Mouse (Mus musculus): Measurements from ENCODE around the gene Cyp11a1.

The Cyp11a1 gene

DNA sequence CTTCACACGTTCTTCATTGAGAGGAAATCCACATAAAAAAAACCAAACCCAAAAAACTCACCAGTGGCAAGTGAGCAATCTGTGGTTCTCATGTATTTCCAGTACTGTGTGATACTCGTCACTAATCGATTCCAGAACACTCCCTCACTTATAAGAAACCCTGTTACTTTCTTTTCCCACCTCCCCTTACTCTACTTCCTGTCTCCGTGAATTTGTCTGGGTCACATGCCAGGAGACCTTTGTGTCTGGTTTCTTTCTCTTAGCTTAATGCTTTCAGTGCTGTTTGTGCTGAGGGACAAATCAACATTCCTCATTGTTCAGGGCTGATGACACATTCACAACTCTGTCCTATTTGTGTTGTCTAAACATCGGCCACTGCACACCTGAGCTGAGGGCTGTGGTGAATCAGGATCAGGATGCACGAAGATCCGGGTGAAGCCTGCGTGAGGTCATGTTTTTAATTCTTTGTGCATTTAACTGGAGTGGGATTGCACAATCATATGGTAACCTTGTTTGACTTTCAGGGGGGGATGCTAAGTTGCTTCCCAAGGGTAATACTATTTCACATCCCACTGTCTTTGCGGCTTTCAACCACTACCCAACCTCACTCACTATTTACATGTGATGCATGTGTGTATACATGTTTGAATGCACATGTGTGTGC is 33.3 kb upstream of the Cyp11a1 start:
- peak; percentile 50 for DNase-seq (ENCODE audit: low read depth, low spot score)

DNA sequence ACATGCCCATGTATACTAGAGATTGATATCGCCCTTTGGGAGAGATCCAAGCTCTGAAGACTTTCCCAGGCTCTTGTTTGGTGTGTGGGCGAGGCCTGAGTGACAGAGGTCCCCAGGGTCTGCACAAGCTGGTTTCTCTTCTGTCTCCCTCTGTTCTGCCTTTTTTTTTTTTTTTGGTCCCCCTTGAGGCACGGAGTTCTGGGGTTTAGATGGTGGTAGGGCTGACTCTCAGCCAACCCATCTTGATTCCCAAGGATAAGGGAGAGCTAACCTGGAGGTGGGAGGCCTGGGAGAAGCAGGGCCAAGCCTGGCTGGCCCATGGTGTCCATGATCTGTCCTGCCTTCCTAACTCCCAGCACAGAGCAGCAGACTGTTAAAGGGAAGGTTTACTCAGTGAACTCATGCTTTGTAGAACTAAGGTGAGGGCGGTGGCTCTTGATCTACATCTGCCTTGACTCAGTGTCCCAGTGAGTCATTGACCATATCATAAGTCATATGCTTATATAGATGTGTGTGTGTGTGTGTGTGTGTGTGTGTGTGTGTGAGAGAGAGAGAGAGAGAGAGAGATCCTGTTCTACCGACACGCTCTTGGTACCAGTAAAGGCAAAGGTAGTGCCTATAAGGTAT is 32.7 kb upstream of the Cyp11a1 start:
- DNase-seq (ENCODE audit: low read depth, low spot score) = no peak

- DNase-seq (ENCODE audit: low read depth, low spot score) = no peak
These were observed 32.0 kb upstream of the Cyp11a1 start for GRCm38 (mm10) chr9:57974221-57974620.

GRCm38 (mm10) chr9:57975200-57975821 is 30.9 kb upstream of the Cyp11a1 start:
- DNase-seq (ENCODE audit: low read depth, low spot score) = no peak

DNA sequence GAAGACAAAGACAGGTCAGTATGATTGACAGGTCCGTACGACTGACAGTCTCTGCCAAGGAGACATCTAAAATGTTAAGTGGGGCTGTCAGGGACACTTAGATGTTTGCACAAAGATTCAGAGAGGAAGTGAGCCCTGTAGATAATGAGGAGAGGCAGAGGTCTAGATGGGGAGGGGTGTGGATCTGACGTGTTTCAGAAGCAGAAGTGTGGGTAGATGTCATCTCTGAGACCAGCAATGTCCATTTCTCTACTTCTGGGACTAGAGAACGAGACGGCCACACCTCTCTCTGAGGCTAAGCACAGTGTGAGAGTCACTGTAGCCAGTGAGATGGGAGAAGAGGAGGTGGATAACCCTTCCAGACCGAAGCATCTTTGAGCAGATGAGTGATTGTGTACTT is 28.2 kb upstream of the Cyp11a1 start:
- DNase-seq (ENCODE audit: low read depth, low spot score) = no peak

DNA sequence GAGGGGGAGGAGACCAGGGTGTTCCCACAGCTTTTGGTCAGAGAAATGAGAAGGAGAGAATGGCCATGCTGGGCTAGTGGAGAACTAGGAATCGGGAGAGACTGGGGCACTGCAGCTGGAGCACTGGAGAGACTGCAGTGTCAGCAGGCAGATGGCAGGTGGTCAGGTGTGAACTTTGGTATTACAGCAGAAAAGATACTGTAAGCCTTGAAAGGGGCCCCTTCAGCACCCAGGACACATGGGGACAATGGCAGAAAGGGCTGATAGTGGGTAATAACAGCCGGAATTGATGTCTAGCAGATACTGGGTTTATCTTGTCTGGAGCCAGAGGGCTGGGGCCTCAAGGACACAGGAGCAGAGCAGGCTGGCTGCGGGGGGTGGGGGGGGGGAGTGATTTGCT is 27.4 kb upstream of the Cyp11a1 start:
- no peak for DNase-seq (ENCODE audit: low read depth, low spot score)

DNA sequence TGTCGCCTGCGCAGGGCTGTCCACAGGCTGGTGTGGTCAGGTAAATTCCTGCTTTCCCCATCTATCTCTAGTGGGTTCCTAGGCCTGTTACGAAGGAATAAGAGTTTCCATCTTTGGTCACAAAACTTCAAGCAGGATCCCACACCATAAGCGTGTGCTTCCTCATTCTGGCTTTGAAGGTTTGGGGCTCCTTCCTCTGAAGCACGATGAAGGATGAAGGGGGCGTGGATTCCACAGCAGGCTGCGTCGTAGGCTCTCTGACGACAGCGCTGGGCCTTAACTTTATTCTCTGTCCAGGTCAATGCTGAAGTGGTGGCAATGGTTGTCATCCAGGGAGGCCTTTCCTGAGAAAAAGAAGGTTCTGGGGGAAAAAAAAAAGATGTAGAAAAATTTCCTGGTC is 25.6 kb upstream of the Cyp11a1 start:
- DNase-seq (ENCODE audit: low read depth, low spot score) = no peak

- no peak for DNase-seq (ENCODE audit: low read depth, low spot score)
These were observed 20.9 kb upstream of the Cyp11a1 start for GRCm38 (mm10) chr9:57985304-57985703.

DNA sequence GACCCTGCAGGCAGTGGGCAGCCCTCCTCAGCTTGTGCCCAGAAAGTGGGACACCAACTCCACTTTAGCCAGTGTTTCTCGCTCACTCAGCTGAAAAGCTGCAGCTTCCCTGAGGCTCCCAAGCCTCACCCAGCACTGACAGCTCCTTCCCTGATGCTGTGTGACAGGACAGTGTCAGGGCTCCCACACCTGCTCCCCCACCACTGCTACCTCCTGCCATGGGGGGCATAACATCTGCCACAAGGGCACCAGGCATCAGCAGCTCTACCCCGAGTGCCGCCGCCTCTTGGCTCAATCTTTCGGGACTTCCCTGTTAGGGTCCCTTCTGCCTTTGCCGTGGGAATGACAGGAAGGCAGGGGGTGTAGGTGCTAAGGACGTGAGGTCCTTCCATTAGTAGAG is 19.9 kb upstream of the Cyp11a1 start:
- DNase-seq (ENCODE audit: low read depth, low spot score) = no peak

- DNase-seq (ENCODE audit: low read depth, low spot score) = no peak
These were observed 18.1 kb upstream of the Cyp11a1 start for GRCm38 (mm10) chr9:57988098-57988497.

GRCm38 (mm10) chr9:57989309-57989708 is 16.9 kb upstream of the Cyp11a1 start:
- DNase-seq (ENCODE audit: low read depth, low spot score) = no peak

DNA sequence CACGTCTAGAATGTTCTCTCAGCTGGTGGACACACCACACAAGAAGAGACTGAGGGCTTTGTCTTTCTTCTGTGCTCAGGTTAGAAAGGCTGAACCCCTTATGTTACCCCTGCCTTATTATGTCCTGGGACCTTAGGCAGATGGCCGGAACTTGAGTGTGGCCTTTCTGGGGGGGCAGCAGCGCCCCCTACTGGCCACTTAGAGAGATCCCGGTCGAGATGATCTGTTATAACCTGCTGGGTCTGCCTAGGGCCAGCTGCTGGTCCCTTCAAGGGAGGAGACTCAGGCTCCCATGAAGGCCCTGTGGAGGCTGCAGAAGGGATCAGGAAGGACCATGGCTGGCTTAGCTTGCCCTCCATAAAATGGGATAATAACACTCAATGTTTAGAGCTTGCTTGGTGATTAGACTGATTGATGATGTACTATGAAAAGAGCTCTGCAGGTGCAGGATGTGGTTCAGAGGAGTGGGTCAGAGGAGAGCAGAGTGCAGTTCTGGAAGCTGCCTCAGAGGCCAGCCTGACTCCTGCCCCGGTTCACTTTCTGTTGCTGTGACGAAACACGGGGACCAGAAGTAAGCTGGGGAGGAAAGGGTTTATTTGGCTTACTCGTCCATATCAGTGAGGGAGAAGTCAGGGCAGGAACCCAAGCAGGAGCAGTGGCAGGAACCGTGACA is 15.6 kb upstream of the Cyp11a1 start:
- peak; percentile 71 for DNase-seq (ENCODE audit: low read depth, low spot score)

GRCm38 (mm10) chr9:57992060-57992459 is 14.2 kb upstream of the Cyp11a1 start:
- DNase-seq (ENCODE audit: low read depth, low spot score) = no peak

DNA sequence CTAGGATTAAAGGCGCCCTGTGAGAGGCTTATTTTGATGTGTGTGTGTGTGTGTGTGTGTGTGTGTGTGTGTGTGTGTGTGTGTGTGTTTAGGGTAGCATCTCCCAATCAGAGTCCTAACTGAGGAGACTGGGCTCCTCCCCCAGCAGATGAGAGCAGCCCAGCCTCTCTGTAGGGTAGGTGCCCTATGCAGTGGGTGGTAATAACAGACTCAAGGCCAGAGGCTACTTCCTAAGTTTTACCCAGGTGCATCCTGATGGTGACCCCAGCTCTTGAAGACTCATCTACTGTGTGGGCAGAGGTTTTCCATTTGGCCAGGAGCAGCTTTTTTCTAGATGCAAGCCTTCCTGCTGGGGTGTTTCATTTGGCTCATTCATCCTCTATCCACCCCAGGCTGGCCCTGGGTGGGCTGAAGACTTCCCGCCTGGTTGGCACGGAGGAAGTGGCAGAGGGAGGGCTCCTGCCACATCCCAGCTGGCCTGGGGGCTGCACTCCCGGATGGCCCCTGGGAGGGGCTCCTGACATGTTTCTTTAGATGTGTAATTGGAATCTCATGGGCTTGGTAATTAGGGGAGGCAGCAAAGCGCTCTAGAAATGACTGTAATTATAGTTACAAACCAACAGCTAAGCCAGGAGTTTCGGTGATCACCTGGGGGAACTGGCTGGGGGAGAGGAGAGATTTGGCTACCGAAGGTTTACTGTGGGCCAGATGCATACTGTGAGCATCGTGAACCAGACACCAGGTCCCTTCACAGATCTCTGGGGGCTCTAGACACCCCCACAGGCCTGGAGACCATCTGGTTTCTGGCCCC is 13.2 kb upstream of the Cyp11a1 start:
- DNase-seq (ENCODE audit: low read depth, low spot score) = no peak

DNA sequence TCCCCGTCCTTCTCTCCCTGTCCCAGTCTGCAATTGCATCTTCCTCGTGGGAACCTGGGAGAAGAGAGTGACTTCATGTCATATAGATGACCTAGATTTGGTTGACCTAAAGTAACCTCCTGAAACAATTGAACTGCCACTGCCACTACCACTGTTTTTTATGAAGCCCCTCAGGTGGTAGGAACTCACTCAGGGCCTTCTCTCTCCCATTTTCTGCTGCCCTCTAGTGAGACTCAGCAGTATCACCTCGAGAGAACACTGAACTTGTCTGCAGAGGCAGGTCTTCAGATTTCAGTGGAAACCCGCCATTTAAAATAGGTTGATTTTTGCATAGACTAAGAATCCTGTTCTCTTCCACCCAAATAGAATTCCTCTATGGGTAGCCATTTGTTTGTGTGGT is 10.9 kb upstream of the Cyp11a1 start:
- peak; percentile 66 for DNase-seq (ENCODE audit: low read depth, low spot score)

- peak; percentile 54 for DNase-seq (ENCODE audit: low read depth, low spot score)
These were observed 8.6 kb upstream of the Cyp11a1 start for GRCm38 (mm10) chr9:57997511-57998031.

DNA sequence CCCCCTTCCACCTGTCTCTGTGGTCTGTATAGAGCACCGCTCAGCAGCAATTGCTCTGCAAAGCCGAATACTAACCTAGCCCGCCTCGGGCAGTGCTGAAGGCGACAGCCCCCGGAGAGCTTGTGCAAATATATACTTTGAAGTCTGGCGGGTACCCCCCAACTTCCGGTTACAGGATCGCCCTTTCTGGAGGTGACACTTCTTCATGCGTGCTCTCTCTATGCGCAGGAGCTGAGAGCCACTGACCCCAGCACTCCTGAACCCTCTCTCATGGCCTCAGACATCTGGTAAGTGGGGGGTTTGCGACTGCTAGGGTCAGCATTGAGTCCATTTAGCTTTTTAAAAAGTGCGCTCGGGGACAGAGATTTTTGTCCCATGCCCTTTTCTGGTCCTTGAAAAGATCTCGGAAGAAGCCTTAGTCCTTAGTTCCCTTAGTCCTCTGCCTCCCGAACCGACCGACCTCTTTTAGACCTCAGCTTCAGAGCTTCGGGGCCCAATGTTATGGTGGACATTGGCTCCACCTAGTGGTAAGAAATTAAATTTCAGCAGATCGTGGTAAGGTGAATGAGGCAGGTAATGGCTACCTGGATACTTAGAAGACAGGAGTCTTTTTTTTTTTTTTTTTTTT is 8.1 kb upstream of the Cyp11a1 start:
- DNase-seq (ENCODE audit: low read depth, low spot score) = peak; percentile 89

DNA sequence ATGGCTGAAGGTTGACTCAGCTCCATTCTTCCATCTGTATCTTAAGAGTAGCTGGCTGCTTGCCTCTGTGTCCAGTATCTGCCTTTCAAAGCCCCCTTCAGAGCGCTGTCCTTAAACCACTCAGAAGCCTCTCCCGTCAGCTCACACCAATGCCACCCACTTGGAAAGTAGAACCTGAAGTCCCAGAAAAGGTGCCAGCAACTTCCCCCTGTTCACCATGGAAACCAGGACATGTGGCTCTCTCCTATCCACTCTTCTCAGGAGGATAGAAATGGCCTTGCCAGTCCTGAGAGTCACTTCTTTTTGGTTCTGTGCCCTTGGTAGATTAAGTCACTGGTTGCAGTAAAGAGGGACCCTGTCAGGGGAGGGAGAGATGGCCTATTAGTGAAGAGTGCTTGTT is 7.5 kb upstream of the Cyp11a1 start:
- no peak for DNase-seq (ENCODE audit: low read depth, low spot score)

- DNase-seq (ENCODE audit: low read depth, low spot score) = no peak
These were observed 6.5 kb upstream of the Cyp11a1 start for GRCm38 (mm10) chr9:57999676-58000075.

DNA sequence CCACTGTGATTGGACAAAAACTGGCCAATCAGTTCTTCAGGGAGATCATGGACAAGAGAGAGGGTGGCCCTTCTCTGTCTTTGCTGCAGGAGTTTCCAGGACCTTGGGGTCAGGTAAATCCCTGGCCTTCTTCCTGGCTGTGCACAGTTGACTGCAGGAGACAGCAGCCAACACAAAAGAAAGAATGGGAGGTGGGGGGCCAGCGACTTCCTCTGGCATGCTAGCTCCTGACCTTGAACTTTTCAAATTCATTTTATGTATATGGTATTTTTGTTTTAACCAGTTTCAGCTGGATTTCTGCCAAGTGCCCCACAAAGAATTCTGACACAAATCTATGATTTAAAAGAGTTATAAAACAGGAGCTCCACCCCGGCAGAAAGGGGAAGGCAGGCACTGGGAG is 2.9 kb upstream of the Cyp11a1 start:
- peak; percentile 87 for DNase-seq (ENCODE audit: low read depth, low spot score)
